Mouse (Mus musculus) kidney, postnatal 10 days (tissue): ENCODE measurements at regions not wholly inside any gene's neighbourhood (a gene's known extent, or its start where the extent isn't known, plus 50 kb on each side); places are given as distances from the start of the nearest gene placed in this dataset.

Source experiments
- DNase-seq: peaks from one replicate; pipeline ENCODE4 v3.0.0; 2021; ENCODE audit warnings: mixed read lengths

DNA sequence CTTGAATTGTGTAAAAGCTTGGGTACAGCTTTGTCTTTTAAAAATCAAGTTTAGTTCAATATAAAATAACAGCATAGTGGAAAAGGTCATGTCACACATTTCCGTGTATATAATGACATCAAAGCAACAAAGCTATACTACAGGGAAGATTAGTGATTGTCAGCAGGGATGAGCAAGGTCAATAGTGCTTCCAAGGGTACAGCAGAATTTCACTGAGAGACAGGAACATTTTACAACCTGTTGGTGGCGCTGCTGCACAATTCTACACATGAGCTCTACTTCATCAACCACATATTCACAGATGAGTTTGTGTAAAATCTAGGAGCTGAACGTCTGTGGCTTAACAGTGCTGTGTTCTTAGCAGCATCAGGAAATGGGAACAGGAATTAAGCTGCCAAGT lies 74.3 kb upstream of the A2m start:
- DNase-seq = peak; percentile 68

- DNase-seq = no peak
These were observed 74.8 kb upstream of the A2m start for GRCm38 (mm10) chr6:121560393-121560793.

- DNase-seq = peak; percentile 49
These were observed 78.7 kb upstream of the A2m start for GRCm38 (mm10) chr6:121556481-121556880.

DNA sequence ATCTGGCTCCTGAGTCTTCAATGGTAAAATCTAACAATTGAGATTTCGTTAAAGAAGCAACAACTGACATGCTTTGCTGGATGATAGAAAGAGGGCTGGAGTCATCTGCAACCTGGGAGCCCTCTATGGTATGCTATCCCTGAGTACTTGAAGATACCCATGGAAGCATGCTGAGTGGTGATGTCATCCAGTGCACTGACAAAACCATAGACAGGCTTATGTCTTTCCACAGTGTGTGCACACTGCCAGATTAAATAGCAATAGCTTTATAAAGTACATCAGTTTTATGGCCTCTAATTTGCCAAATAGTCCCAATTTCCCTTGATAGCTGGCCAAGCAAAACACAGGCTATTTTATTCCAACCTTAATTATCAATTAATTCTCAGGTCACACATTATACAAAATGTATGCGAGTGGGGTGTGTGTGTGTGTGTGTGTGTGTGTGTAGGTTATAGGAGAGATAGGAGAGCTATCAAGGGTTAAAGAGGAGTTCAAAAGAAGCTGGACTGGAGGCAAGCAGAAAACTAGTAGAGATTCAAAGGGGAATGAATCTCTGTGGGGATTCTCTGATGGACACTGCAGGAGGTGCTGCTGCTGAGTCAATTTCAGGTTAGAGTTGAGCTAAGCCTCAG lies 80.1 kb upstream of the Iqsec3 start:
- DNase-seq = no peak

GRCm38 (mm10) chr6:121533521-121533920 lies 60.0 kb upstream of the Iqsec3 start:
- DNase-seq = no peak

- peak; percentile 66 for DNase-seq
These were observed 59.4 kb upstream of the Iqsec3 start for GRCm38 (mm10) chr6:121532926-121533325.

DNA sequence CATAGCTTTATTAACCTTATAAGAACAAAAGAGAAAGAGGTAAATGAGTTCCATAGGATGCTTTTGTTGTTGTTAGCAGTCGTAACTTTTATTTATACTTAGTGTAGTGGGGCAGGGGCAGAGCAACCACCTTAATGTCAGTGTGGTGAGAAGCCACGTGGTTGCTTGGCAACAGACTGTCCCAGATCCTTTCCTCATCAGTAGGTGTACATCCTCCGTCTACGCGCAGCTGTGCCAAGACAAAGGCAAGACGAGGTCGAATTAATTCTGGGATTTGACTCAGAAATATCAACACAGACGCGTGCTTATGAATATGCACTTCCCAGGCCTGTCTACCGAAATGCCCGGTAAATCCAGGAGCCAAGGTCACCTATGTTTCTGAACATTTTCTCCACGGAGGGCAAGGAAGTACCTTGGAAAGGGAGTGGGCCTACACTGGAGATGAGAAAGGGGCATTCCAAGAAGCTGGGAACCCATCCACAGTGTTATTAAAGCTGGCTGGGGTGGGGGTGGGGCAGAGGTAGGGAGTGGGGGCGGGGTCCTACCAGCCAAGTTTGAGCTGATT lies 58.4 kb upstream of the Iqsec3 start:
- DNase-seq = no peak

- DNase-seq = no peak
These were observed 53.8 kb upstream of the Iqsec3 start for GRCm38 (mm10) chr6:121527281-121527680.

DNA sequence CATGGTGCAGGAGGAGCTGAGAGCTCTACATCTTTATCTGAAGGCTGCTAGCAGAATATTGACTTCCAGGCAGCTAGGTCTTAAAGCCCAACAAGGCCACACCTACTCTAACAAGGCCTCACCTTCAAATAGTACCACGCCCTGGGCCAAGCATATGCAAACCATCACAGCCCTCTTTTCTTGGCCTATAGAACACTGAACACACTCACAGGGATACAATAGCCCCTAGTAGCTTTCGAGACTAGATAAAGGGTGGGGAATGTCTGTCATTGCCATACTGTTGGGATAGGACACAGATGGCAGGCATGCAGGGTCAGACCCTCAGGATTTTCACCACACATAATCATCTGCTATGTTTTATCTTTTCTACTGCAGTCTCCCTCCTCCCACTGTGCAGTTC lies 52.6 kb upstream of the Iqsec3 start:
- no peak for DNase-seq

DNA sequence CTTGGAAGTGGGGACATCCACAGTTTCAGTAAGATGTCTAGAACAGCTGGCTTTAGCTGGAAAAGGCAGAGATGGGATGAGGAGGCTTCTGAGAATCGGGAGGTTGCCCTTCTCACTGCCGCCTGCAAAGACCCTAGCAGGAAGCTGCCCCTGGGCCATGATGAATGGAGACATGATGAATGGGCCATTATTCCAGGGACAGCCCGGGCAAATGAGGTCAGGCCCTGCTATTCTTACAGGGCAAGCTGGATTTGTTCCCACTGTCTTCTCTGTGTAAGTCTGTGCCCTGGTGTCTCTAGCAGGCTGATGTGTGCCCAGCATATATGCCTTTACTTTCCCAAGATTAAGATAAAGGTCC lies 51.1 kb upstream of the Iqsec3 start:
- DNase-seq = no peak

GRCm38 (mm10) chr6:121523882-121524612 lies 50.6 kb upstream of the Iqsec3 start:
- peak; percentile 18 for DNase-seq
